Mouse (Mus musculus): Measurements from ENCODE around the gene 4930430A15Rik. TPM values are rescaled to one million over a fixed set of nuclear protein-coding genes. Genes with fewer than 3 reads are reported as not detected.

Gene 4930430A15Rik
- not detected in 3 replicates for total RNA-seq (2017)

DNA sequence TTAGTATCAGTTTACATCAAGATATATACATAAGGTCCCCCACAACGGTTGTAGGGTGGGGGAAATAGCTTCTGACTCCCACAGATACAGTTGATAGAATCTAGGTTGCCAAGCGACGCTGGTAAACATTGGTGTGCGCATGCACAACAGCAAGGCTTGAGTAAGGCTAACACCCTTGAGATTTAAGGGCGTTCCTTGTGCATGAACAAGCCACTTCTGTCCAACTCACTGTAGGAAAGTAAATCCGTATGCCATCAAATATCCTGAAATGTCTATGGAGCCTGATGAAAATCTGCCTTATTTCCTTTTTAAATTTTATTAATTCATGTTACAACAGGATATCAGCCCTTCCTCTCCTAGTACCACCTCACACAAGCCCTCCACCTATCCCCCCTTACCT, at the start of gene 4930430A15Rik:
Gene 4930430A15Rik, minus strand, starts transcription at position 101 of the 400 bp plus-strand sequence.
- no peak for ATAC-seq (replicated peaks; ENCODE audit: insufficient number of reproducible peaks, low FRiP score, low TSS enrichment, poor library complexity, severe bottlenecking)

DNA sequence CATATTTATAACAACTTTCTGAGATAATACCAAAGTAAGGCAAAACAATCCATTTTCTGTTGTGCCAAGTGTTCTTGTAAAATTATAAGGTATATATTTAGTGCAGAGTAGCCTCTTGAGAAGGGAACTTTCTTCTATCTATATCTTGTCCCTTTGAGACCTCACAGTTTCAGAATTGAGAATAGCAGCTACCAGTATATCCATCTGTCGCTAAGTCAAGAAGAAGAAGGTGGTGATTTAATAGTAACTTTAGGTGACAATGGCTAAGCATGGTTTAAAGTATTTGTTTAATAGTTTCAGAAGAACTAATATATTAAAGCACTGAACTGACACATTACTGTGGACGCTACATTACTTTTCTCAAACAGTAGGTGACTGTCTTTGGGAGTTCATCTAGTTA, 44.6 kb upstream of the 4930430A15Rik start, which contains the start of gene Olfr1277:
Gene Olfr1277, minus strand, starts transcription at position 101 of the 400 bp plus-strand sequence.
- no peak for ATAC-seq (replicated peaks; ENCODE audit: insufficient number of reproducible peaks, low FRiP score, low TSS enrichment, poor library complexity, severe bottlenecking)

DNA sequence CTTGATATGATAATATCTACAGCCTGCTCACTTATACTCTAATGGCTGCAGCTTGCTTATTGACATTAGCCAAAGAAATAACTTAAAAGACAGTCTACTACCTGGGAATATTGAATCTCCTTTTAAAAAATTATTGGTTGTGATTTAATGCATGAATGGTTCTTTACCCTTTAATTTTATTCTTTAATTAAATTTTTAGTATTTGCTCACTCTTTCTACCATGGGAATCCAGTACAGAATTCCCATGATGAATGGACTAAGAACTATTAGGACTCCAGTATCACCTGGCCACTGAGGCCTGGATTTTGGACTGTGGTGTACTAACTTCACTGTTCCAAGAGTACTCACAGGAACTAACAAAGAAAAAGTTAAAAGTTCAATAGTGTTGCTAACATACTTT, 24.8 kb upstream of the 4930430A15Rik start, which contains the start of gene Olfr1276:
Gene Olfr1276, plus strand, starts transcription at position 301 of the 400 bp plus-strand sequence.
- no peak for ATAC-seq (replicated peaks; ENCODE audit: insufficient number of reproducible peaks, low FRiP score, low TSS enrichment, poor library complexity, severe bottlenecking)

DNA sequence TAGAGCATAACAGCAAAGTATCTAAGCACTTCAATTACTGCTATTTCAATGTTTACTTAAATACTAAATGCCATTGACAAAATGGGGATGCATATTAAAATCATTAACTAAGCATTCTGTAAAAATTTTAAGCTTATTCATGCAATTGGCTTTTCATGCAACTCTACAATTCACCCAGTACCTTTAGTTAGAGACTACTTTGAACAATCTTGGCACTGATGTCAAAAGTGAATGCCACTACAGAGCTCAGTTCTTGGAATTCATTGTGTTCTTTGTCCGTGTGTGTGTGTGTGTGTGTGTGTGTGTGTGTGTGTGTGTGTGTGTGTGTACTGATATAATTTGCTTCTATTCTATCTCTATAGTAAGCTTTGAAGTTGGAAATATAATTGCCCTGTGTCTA, 5.8 kb upstream of the 4930430A15Rik start, which contains the start of gene Olfr1275:
Gene Olfr1275, minus strand, starts transcription at position 101 of the 400 bp plus-strand sequence.
- no peak for ATAC-seq (replicated peaks; ENCODE audit: insufficient number of reproducible peaks, low FRiP score, low TSS enrichment, poor library complexity, severe bottlenecking)

DNA sequence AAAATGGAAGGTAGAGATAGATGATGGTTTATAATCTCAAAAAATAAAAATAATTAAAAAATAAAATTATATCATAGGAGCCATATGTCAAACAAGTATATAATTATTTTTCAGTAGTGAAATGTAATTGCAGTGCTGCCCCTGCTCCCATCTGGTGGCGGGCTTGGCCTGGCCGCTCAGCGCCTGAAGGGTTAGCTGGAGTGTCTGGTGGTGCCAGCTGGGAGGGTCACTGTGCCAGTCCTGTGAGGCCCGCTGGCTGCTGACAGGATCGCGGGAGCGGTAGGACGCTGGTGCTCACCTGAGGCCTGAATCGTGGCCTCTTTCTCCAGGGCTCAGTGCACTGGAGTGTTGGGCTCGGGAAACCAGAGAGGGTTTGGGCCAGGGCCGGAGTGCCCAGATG, 47.3 kb downstream of the 4930430A15Rik start:
- no peak for ATAC-seq (replicated peaks; ENCODE audit: insufficient number of reproducible peaks, low FRiP score, low TSS enrichment, poor library complexity, severe bottlenecking)

DNA sequence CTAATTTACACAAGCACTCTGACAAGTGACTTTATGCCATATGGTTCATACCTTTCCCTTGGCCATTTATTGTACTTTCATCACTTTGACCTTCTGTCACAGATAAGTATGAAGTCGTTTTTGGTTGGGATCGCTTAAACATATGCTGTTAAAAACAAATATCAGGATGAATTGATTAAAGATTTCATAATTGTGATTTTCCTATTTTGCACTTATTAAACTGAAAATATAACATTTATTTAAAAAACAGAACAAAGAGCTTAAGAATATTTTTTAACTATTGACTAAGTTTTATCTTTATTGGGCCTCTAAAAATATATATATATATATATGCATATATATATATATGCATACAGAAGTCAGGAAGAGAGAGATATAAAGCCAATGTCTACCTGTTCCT, 76.6 kb downstream of the 4930430A15Rik start, which contains the start of gene Gm15130:
Gene Gm15130, minus strand, starts transcription at position 101 of the 400 bp plus-strand sequence.
- ATAC-seq (replicated peaks; ENCODE audit: insufficient number of reproducible peaks, low FRiP score, low TSS enrichment, poor library complexity, severe bottlenecking) = no peak

DNA sequence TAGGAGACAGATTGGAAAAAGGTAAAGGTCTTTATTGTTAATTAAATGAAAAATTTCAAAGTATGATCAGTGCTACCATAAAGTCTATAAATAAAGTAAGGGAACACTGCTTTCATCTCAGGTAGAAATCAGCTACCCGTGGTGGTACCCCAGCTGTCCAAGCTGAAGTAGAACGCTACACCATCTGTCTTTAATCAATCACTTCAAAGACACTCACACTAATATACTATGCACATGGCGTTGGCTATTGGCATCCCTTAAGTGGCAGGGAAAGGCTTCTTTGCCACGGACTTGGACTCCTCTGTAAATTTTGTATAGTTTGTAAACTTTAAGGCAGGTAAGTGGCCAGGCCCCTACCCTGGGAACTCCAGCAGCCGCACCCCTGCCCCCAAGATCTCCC, 93.7 kb downstream of the 4930430A15Rik start:
- no peak for ATAC-seq (replicated peaks; ENCODE audit: insufficient number of reproducible peaks, low FRiP score, low TSS enrichment, poor library complexity, severe bottlenecking)

Other genes starting within 250 kb of the 4930430A15Rik start
- 4.3 TPM in 1 of 3 replicates, not detected in the others for gene Gm13941, start 123.6 kb downstream of the 4930430A15Rik start, total RNA-seq (2017)
- gene Gm15130, start 76.7 kb downstream of the 4930430A15Rik start, total RNA-seq (2017) = not detected in 3 replicates
- gene Olfr1275, start 5.7 kb upstream of the 4930430A15Rik start, total RNA-seq (2017) = not detected in 3 replicates
- not detected in 3 replicates for gene Olfr1276, start 24.9 kb upstream of the 4930430A15Rik start, total RNA-seq (2017)
- gene Olfr1277, start 44.5 kb upstream of the 4930430A15Rik start, total RNA-seq (2017) = not detected in 3 replicates
- gene Olfr1278, start 60.5 kb upstream of the 4930430A15Rik start, total RNA-seq (2017) = not detected in 3 replicates
- gene Olfr1279, start 71.0 kb upstream of the 4930430A15Rik start, total RNA-seq (2017) = not detected in 3 replicates
- not detected in 3 replicates for gene Olfr1280, start 84.4 kb upstream of the 4930430A15Rik start, total RNA-seq (2017)
- gene Olfr1281, start 96.9 kb upstream of the 4930430A15Rik start, total RNA-seq (2017) = not detected in 3 replicates
- gene Olfr1282, start 106.5 kb upstream of the 4930430A15Rik start, total RNA-seq (2017) = not detected in 3 replicates
- gene Olfr1283, start 137.2 kb upstream of the 4930430A15Rik start, total RNA-seq (2017) = not detected in 3 replicates
- not detected in 3 replicates for gene Olfr1284, start 145.9 kb upstream of the 4930430A15Rik start, total RNA-seq (2017)
- not detected in 3 replicates for gene Olfr1286, start 193.5 kb upstream of the 4930430A15Rik start, total RNA-seq (2017)
- not detected in 3 replicates for gene Olfr1287, start 219.5 kb upstream of the 4930430A15Rik start, total RNA-seq (2017)
- gene Olfr1288, start 244.5 kb upstream of the 4930430A15Rik start, total RNA-seq (2017) = not detected in 3 replicates